Mouse (Mus musculus) lung, adult 2 months (tissue): ENCODE data around the gene Sap25.

ENCODE experiments used
- CTCF ChIP-seq: fragments of 200-500 bp; IDR thresholded peaks from 2 replicates; pipeline ENCODE4 v1.5.1; 2011; ENCODE audit warnings: mild to moderate bottlenecking, low read length, control low read depth; ENCODE audit not compliant: insufficient read depth
- POLR2A ChIP-seq: fragments of 200-500 bp; IDR thresholded peaks from 2 replicates; pipeline ENCODE4 v1.6.1; 2011; ENCODE audit warnings: low read depth, mild to moderate bottlenecking, control low read depth, low read length, borderline replicate concordance; ENCODE audit errors: extremely low read depth

- TF ChIP-seq CTCF (no peak), POLR2A (no peak)
Measured at GRCm38 (mm10) chr5:137609292-137609691, 31.8 kb upstream of the Sap25 start.
